In the genomic region with DNA sequence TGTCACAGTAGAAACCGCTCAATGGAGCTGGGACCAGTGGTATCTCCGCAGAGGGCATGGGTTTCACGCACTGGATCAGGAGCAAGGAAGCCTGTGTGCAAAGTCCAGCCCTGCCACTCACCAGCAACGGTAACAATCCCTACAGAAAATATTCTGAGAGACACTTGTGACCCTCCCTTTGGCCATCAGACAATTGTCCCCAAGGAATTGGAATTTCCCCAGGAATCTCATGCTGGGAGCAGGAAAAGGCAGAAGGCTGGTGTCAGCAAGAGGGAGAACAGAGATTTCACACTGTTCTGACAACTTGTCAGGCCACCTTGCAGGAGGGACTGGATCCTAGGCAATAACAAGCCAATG, we compare ENCODE assay signal across 9 mouse cellular contexts.
DNase-seq lines count a peak whose midpoint lies in the region; ATAC-seq and TF ChIP-seq lines count a peak whose summit lies in the region.
"Had no signal": no experiment of that assay in that cellular context is flagged by ENCODE, and none has a peak within 500 bp of the region (broad histone marks: within the 10 kb centered on the region; RNA-seq: fewer than 3 reads in every experiment).

No protein-coding gene starts in this region.

- intact Hi-C loops in gastrocnemius, adult 2 months (cut with DNase I), result no loop called here

- no peak for ATAC-seq in lung, embryonic 14.5 days (ENCODE audit: insufficient read depth)
- no peak for ATAC-seq in intestine, embryonic 15.5 days
- ATAC-seq in neural tube, embryonic 14.5 days (ENCODE audit: low read depth), result no peak
- ATAC-seq in frontal cortex, adult (ENCODE audit: low TSS enrichment), result no peak

- no peaks in the 10 kb centered on the region for H3K9me3 ChIP-seq in lung, embryonic 14.5 days (ENCODE audit: low read depth, low read length)
- no peaks in the 10 kb centered on the region for H3K9me3 ChIP-seq in intestine, embryonic 15.5 days
- H3K9me3 ChIP-seq in neural tube, embryonic 14.5 days (ENCODE audit: control insufficient read depth, low read length), result no peaks in the 10 kb centered on the region

- no peaks in the 10 kb centered on the region for H3K27me3 ChIP-seq in lung, embryonic 14.5 days (ENCODE audit: insufficient read depth, low read length)
- H3K27me3 ChIP-seq in intestine, embryonic 15.5 days (replicated peaks), result no peaks in the 10 kb centered on the region
- H3K27me3 ChIP-seq in neural tube, embryonic 14.5 days (ENCODE audit: control insufficient read depth, insufficient read depth, low read length), result no peaks in the 10 kb centered on the region

- peak overlapping the region; percentile 49 for H3K4me2 ChIP-seq in lung, embryonic 14.5 days
- H3K4me2 ChIP-seq in intestine, embryonic 15.5 days (replicated peaks), result peak overlapping the region; percentile 49
- H3K4me2 ChIP-seq in neural tube, embryonic 14.5 days (ENCODE audit: low read depth, low read length), result no peak overlapping the region; the same call in 1 of the 2 replicates

- H3K36me3 ChIP-seq in lung, embryonic 14.5 days (ENCODE audit: insufficient read depth), result 0 out of 2 replicates have a peak, but pooled peaks cover 7% of the 10 kb centered on the region
- H3K36me3 ChIP-seq in intestine, embryonic 15.5 days, result no peaks in the 10 kb centered on the region
- no peaks in the 10 kb centered on the region for H3K36me3 ChIP-seq in neural tube, embryonic 14.5 days (ENCODE audit: control insufficient read depth, insufficient read depth, low read length)

- peak overlapping the region; percentile 41; the same call in 1 of the 2 replicates for H3K9ac ChIP-seq in lung, embryonic 14.5 days
- H3K9ac ChIP-seq in intestine, embryonic 15.5 days, result peak overlapping the region; percentile 28
- H3K9ac ChIP-seq in neural tube, embryonic 14.5 days (replicated peaks; ENCODE audit: low read depth, low read length), result no peak overlapping the region; the same call in 1 of the 2 replicates

- no peak for TF ChIP-seq CTCF in gastrocnemius, adult 2 months (IDR thresholded peaks at IDR 0.05)
- no peak for TF ChIP-seq CTCF in lung, embryonic 14.5 days (IDR thresholded peaks at IDR 0.05; ENCODE audit: low read depth)

- peak overlapping the region; percentile 67 for H3K27ac ChIP-seq in gastrocnemius, adult 2 months
- peak overlapping the region; percentile 97 for H3K27ac ChIP-seq in lung, embryonic 14.5 days (ENCODE audit: low read depth)
- peak overlapping the region; percentile 90 for H3K27ac ChIP-seq in intestine, embryonic 15.5 days
- peak overlapping the region; percentile 39 for H3K27ac ChIP-seq in neural tube, embryonic 14.5 days (ENCODE audit: low read depth, low read length)

- DNase-seq in gastrocnemius, adult 2 months, result no peak
- no peak for DNase-seq in gastrocnemius, postnatal 10 days
- peak; percentile 46 for DNase-seq in lung, embryonic 14.5 days
- no peak for DNase-seq in lung, adult 18-20 months
- DNase-seq in spleen, postnatal 4 days (ENCODE audit: low spot score in 2 of 2), result no peak
- DNase-seq: cerebellum, postnatal 36 days had no signal

- peak overlapping the region; percentile 52; the same call in 1 of the 2 replicates for H3K4me3 ChIP-seq in gastrocnemius, adult 2 months
- H3K4me3 ChIP-seq in lung, embryonic 14.5 days (ENCODE audit: low read depth, low read length), result no peak overlapping the region
- no peak overlapping the region; the same call in 1 of the 2 replicates for H3K4me3 ChIP-seq in intestine, embryonic 15.5 days (replicated peaks)
- no peak overlapping the region for H3K4me3 ChIP-seq in neural tube, embryonic 14.5 days (ENCODE audit: low read depth, low read length)

- WGBS in lung, embryonic 14.5 days, result 21% methylated on average over 4 of the region's 4 CpGs
- 24% methylated on average over 4 of the region's 4 CpGs for WGBS in intestine, embryonic 15.5 days
- 11% methylated on average over 4 of the region's 4 CpGs for WGBS in neural tube, embryonic 14.5 days

- H3K4me1 ChIP-seq in lung, embryonic 14.5 days (ENCODE audit: insufficient read depth), result peaks cover 61% of the 10 kb centered on the region
- peaks cover 77% of the 10 kb centered on the region for H3K4me1 ChIP-seq in intestine, embryonic 15.5 days (replicated peaks)
- peaks cover 31% of the 10 kb centered on the region for H3K4me1 ChIP-seq in neural tube, embryonic 14.5 days (ENCODE audit: control insufficient read depth, insufficient read depth, low read length)

Comparison
In these comparisons a context has a peak if more than half of its experiments do, and no peak if none do; other contexts are left out.
1. H3K27ac ChIP-seq: peak in every context shown above with its lines; median percentile 97 in lung, embryonic 14.5 days; 90 in intestine, embryonic 15.5 days; 67 in gastrocnemius, adult 2 months; 39 in neural tube, embryonic 14.5 days.